Mouse (Mus musculus) MEL (cell line): ENCODE results near the gene Tmem178b. TPM values are rescaled to one million over a fixed set of nuclear protein-coding genes. Genes with fewer than 3 reads are reported as not detected.

Source experiments
- DNase-seq: peaks from one replicate; pipeline ENCODE4 v3.0.0; 2011; ENCODE audit warnings: low read depth, low spot score
- H3K27ac ChIP-seq: 2 replicates; pipeline ENCODE4 v1.5.1; 2012; ENCODE audit warnings: low read depth, mild to moderate bottlenecking, control low read depth, low read length, moderate library complexity; ENCODE audit not compliant: control insufficient read depth
- H3K27me3 ChIP-seq, 2 experiments: fragments of 150-350 bp in 1 of 2; sonication (generic) in 1 of 2; 2 replicates each; pipeline ENCODE4 v1.6.1; 2012; ENCODE audit warnings: low read length in 2 of 2, mild to moderate bottlenecking in 2 of 2, improper control_type of control experiment in 1 of 2, moderate library complexity in 1 of 2; ENCODE audit not compliant: insufficient read depth in 2 of 2, control insufficient read depth in 1 of 2
- H3K36me3 ChIP-seq, 2 experiments: 2 replicates each; pipeline ENCODE4 v1.6.1; 2012 to 2014; ENCODE audit warnings: low read length in 2 of 2, improper control_type of control experiment in 1 of 2, inconsistent platforms in 1 of 2, mild to moderate bottlenecking in 1 of 2; ENCODE audit not compliant: insufficient read depth in 2 of 2, control insufficient read depth in 1 of 2
- H3K4me1 ChIP-seq, 2 experiments: fragments of 150-350 bp in 1 of 2; sonication (generic) in 1 of 2; 2 replicates each; pipeline ENCODE4 v1.6.1; 2012; ENCODE audit warnings: low read length in 2 of 2, improper control_type of control experiment in 1 of 2, mild to moderate bottlenecking in 1 of 2; ENCODE audit not compliant: insufficient read depth in 2 of 2, control insufficient read depth in 1 of 2
- H3K4me3 ChIP-seq, 2 experiments: fragments of 150-350 bp in 1 of 2; sonication (generic) in 1 of 2; 2 replicates each; pipeline ENCODE4 v1.5.1; 2012; ENCODE audit warnings: low read depth in 2 of 2, low read length in 2 of 2, mild to moderate bottlenecking in 2 of 2, moderate library complexity in 2 of 2, control low read depth in 1 of 2, improper control_type of control experiment in 1 of 2; ENCODE audit not compliant: control insufficient read depth in 1 of 2, insufficient read depth in 1 of 2
- H3K79me2 ChIP-seq: 2 replicates; pipeline ENCODE4 v1.6.1; 2012; ENCODE audit warnings: mild to moderate bottlenecking, low read length, moderate library complexity; ENCODE audit not compliant: control insufficient read depth, poor library complexity, insufficient read depth
- H3K9ac ChIP-seq: 2 replicates; pipeline ENCODE4 v1.6.1; 2012; ENCODE audit warnings: low read depth, mild to moderate bottlenecking, control low read depth, low read length, moderate library complexity; ENCODE audit not compliant: control insufficient read depth, poor library complexity, severe bottlenecking
- H3K9me3 ChIP-seq: fragments of 150-350 bp; sonication (generic); replicated peaks from 2 replicates; pipeline ENCODE4 v1.6.1; 2012; ENCODE audit warnings: mild to moderate bottlenecking, low read length, improper control_type of control experiment, moderate library complexity; ENCODE audit not compliant: insufficient read depth
- CHD1 ChIP-seq: IDR thresholded peaks from 2 replicates; pipeline ENCODE4 v1.6.1; 2012; ENCODE audit warnings: low read depth, mild to moderate bottlenecking, inconsistent platforms, low read length, improper control_type of control experiment
- CHD2 ChIP-seq: IDR thresholded peaks from 2 replicates; pipeline ENCODE4 v1.6.1; 2011; ENCODE audit warnings: low read length, improper control_type of control experiment
- CTCF ChIP-seq, 3 experiments: IDR thresholded peaks in 2 of 3; conservative IDR thresholded peaks in 1 of 3; 2 replicates each; pipeline ENCODE4 v1.5.1; 2011 to 2012; ENCODE audit warnings: low read length in 3 of 3, low read depth in 2 of 3, mild to moderate bottlenecking in 2 of 3, improper control_type of control experiment in 1 of 3, inconsistent platforms in 1 of 3, mixed read lengths in 1 of 3, moderate library complexity in 1 of 3; ENCODE audit not compliant: control insufficient read depth in 1 of 3, insufficient read depth in 1 of 3, poor library complexity in 1 of 3, severe bottlenecking in 1 of 3
- E2F4 ChIP-seq: IDR thresholded peaks from 2 replicates; pipeline ENCODE4 v1.6.1; 2011; ENCODE audit warnings: low read depth, low read length, improper control_type of control experiment, borderline replicate concordance
- ELF1 ChIP-seq: IDR thresholded peaks from 2 replicates; pipeline ENCODE4 v1.6.1; 2014; ENCODE audit warnings: low read depth, mild to moderate bottlenecking, inconsistent platforms, low read length, improper control_type of control experiment, moderate library complexity
- ETS1 ChIP-seq: IDR thresholded peaks from 2 replicates; pipeline ENCODE4 v1.6.1; 2012; ENCODE audit warnings: low read depth, mild to moderate bottlenecking, inconsistent platforms, low read length, improper control_type of control experiment, moderate library complexity
- GATA1 ChIP-seq: IDR thresholded peaks from 2 replicates; pipeline ENCODE4 v1.6.1; 2011; ENCODE audit warnings: low read depth, low read length, improper control_type of control experiment
- MAFK ChIP-seq: IDR thresholded peaks from 2 replicates; pipeline ENCODE4 v1.6.1; 2011; ENCODE audit warnings: low read depth, mild to moderate bottlenecking, low read length, improper control_type of control experiment, borderline replicate concordance
- MYB ChIP-seq: IDR thresholded peaks from 2 replicates; pipeline ENCODE4 v1.6.1; 2011; ENCODE audit warnings: mild to moderate bottlenecking, low read depth, low read length, improper control_type of control experiment
- MYC ChIP-seq: IDR thresholded peaks from 2 replicates; pipeline ENCODE4 v1.6.1; 2011; ENCODE audit warnings: low read depth, mild to moderate bottlenecking, low read length, improper control_type of control experiment, moderate library complexity
- POLR2AphosphoS2 ChIP-seq: IDR thresholded peaks from 2 replicates; pipeline ENCODE4 v1.6.1; 2011; ENCODE audit warnings: low read length, improper control_type of control experiment
- POLR2AphosphoS5 ChIP-seq: IDR thresholded peaks from 2 replicates; pipeline ENCODE4 v1.6.1; 2012; ENCODE audit warnings: low read depth, borderline replicate concordance, mild to moderate bottlenecking, inconsistent platforms, low read length, moderate library complexity, mixed read lengths
- SIN3A ChIP-seq: IDR thresholded peaks from 2 replicates; pipeline ENCODE4 v1.6.1; 2012; ENCODE audit warnings: low read length, improper control_type of control experiment, inconsistent platforms
- SMC3 ChIP-seq: IDR thresholded peaks from 2 replicates; pipeline ENCODE4 v1.6.1; 2011; ENCODE audit warnings: low read depth, low read length, improper control_type of control experiment
- TBP ChIP-seq: IDR thresholded peaks from 2 replicates; pipeline ENCODE4 v1.8.0; 2011; ENCODE audit warnings: low read depth, low read length, improper control_type of control experiment
- UBTF ChIP-seq: IDR thresholded peaks from 2 replicates; pipeline ENCODE4 v1.6.1; 2012; ENCODE audit warnings: low read depth, mild to moderate bottlenecking, inconsistent platforms, low read length, improper control_type of control experiment, moderate library complexity, borderline replicate concordance; ENCODE audit not compliant: insufficient read depth
- USF2 ChIP-seq, 2 experiments: IDR thresholded peaks; 2 replicates each; pipeline ENCODE4 v1.6.1; 2011 to 2012; ENCODE audit warnings: improper control_type of control experiment in 2 of 2, low read length in 2 of 2, borderline replicate concordance in 1 of 2, inconsistent platforms in 1 of 2, low read depth in 1 of 2, mild to moderate bottlenecking in 1 of 2; ENCODE audit not compliant: insufficient read depth in 1 of 2
- ZKSCAN1 ChIP-seq: IDR thresholded peaks from 2 replicates; pipeline ENCODE4 v1.6.1; 2012; ENCODE audit warnings: low read depth, mild to moderate bottlenecking, inconsistent platforms, low read length, improper control_type of control experiment, moderate library complexity
- polyA plus RNA-seq, 2 experiments: library from polyadenylated mRNA; stranded (reverse) in 1 of 2; unstranded in 1 of 2; fragments of >175 nt in 1 of 2; fragments of >200 nt in 1 of 2; gene quantifications; 2 replicates each; pipeline versions ENCODE4 v1.2.1 to v1.2.4; 2012; ENCODE audit warnings: low replicate concordance in 2 of 2, low read depth in 1 of 2; ENCODE audit not compliant: insufficient read length in 2 of 2, insufficient read depth in 1 of 2, missing spikeins in 1 of 2
- total RNA-seq: library from RNA; depleted of rRNA; stranded (reverse); fragments of 300-350 nt; gene quantifications from 2 replicates; pipeline ENCODE4 v1.2.3, GENCODE M21; 2012

Tmem178b gene
- total and polyA plus RNA-seq, 3 experiments = not detected

- H3K4me1 ChIP-seq = no peaks in the 10 kb centered on the region
- H3K79me2 ChIP-seq = no peaks in the 10 kb centered on the region
- H3K27me3 ChIP-seq = no peaks in the 10 kb centered on the region
- no peak overlapping the region for H3K4me3 ChIP-seq
- no peak for DNase-seq
- H3K9ac ChIP-seq = no peak overlapping the region
- no peaks in the 10 kb centered on the region for H3K36me3 ChIP-seq
- no peaks in the 10 kb centered on the region for H3K9me3 ChIP-seq
- no peak overlapping the region for H3K27ac ChIP-seq
- no peak for TF ChIP-seq POLR2AphosphoS5
- no peak for TF ChIP-seq UBTF
- TF ChIP-seq SMC3 = no peak
- TF ChIP-seq ZKSCAN1 = no peak
- no peak for TF ChIP-seq CHD1
- no peak for TF ChIP-seq MAFK
- no peak for TF ChIP-seq E2F4
- TF ChIP-seq MYB = no peak
- no peak for TF ChIP-seq USF2 (IDR thresholded peaks at IDR 0.05; ENCODE audit: borderline replicate concordance in 1 of 2, insufficient read depth in 1 of 2, low read depth in 1 of 2, low read length in 2 of 2)
- TF ChIP-seq, all 39 proteins: peak for 0
Measured at GRCm38 (mm10) chr6:39917242-39917641, 44.2 kb downstream of the Tmem178b start.

DNA sequence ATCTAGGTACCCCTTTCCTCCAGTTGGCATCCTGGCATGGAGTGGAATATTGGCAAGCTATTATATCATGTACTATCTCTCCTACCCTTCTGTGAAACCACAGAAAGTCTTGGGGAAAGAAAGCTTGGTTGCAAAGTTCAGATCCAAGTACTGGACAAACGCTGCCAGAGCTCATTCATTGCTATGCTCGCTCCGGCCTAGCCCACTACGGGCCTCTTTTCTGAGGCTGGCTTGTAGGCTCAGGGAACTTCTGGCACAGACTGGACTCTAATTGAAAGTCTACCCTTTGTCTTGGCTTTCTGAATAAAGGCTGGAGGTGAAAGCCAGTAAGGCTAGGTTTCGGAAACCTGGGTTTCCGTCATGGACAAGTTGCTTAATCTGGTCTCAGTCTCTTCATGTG, 44.7 kb downstream of the Tmem178b start:
- no peak for TF ChIP-seq CHD1
- no peak for TF ChIP-seq CHD2
- no peak for TF ChIP-seq MAFK
- TF ChIP-seq TBP = no peak
- no peak for TF ChIP-seq CTCF (IDR thresholded peaks at IDR 0.05 in 2 of 3, conservative IDR thresholded peaks at IDR 0.05 in 1 of 3; ENCODE audit: control insufficient read depth in 1 of 3, insufficient read depth in 1 of 3, low read depth in 2 of 3, low read length in 3 of 3, poor library complexity in 1 of 3, severe bottlenecking in 1 of 3)
- no peak for TF ChIP-seq ETS1
- TF ChIP-seq UBTF = no peak
- TF ChIP-seq ELF1 = no peak
- no peak for TF ChIP-seq MYC
- no peak for TF ChIP-seq POLR2AphosphoS2
- TF ChIP-seq SIN3A = no peak
- no peak for TF ChIP-seq GATA1
- Histone ChIP-seq H3K9ac (no peak overlapping the region), H3K4me3 (no peak overlapping the region), H3K36me3 (no peaks in the 10 kb centered on the region), H3K79me2 (no peaks in the 10 kb centered on the region), H3K27me3 (no peaks in the 10 kb centered on the region), H3K4me1 (no peaks in the 10 kb centered on the region), H3K27ac (no peak overlapping the region), H3K9me3 (no peaks in the 10 kb centered on the region)
- no peak for DNase-seq
